Mouse (Mus musculus) layer of hippocampus, adult 2 months (tissue): ENCODE measurements around the gene Zfp637. TPM values are rescaled to one million over a fixed set of nuclear protein-coding genes. Genes with fewer than 3 reads are reported as not detected.
"Not testable (repeated sequence)": the region's sequence is repeated elsewhere in the genome, so short reads cannot be mapped to it uniquely, and the experiment has no call there.

Source experiments
- DNase-seq, 2 experiments: peaks; one replicate each; pipeline ENCODE4 v3.0.0; 2022; ENCODE audit warnings: low spot score in 2 of 2
- H3K27ac ChIP-seq: fragments of 200-600 bp; 2 replicates; pipeline ENCODE4 v1.8.1; 2022
- H3K4me3 ChIP-seq: fragments of 200-600 bp; 2 replicates; pipeline ENCODE4 v1.8.1; 2022; ENCODE audit warnings: mild to moderate bottlenecking
- CTCF ChIP-seq: fragments of 200-600 bp; conservative IDR thresholded peaks from 2 replicates; pipeline ENCODE4 v1.8.1; 2022; ENCODE audit warnings: antibody characterized with exemption, mild to moderate bottlenecking, moderate library complexity
- total RNA-seq, 2 experiments: library from RNA; stranded (reverse); gene quantifications; 2 replicates each; pipeline ENCODE4 v1.2.3; 2021

The Zfp637 gene
- total RNA-seq, 2 experiments from 2014 or later = 46.5 to 52.6 TPM

DNA sequence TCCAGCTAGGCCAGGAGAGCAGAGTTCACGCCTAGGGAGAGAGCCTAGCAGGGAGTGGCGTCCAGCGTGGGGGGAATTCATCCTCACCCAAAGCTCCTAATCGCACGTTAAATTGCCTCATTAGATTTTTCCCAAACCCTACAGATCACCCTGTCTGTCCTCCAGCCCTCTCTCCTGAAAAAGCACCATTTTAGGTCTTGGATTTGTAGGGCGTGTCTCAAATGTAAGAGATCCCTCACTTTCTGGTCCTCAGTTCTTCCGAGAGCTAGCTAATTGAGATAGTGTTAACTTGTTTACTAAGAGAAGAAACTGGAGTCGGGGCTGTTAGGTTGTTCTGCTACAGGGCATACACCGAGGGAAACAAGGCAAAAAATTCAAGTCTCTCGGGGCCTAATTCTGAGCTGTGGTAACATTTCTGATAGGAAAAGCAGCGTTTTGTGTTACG is 553 bp downstream of the Zfp637 start:
- no peak for DNase-seq
- no peak for TF ChIP-seq CTCF
- Histone ChIP-seq H3K27ac (peak overlapping the region; percentile 98), H3K4me3 (peak overlapping the region; percentile 89)

DNA sequence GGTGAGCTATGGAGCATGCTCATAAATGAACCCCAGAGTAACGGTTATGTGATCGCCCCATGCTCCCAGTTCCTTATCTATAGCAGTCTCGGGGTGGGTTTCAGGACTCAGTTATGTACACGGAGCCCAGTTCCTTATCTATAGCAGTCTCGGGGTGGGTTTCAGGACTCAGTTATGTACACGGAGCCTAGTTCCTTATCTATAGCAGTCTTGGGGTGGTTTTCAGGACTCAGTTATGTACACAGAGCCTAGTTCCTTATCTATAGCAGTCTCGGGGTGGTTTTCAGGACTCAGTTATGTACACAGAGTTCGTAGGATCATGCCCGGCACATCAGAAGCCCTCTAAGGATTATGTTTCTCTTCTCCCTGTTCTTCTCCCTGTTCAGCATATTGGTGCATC is 3.6 kb downstream of the Zfp637 start:
- TF ChIP-seq CTCF = no peak
- H3K27ac ChIP-seq = no peak overlapping the region
- no peak for DNase-seq
- no peak overlapping the region for H3K4me3 ChIP-seq

DNA sequence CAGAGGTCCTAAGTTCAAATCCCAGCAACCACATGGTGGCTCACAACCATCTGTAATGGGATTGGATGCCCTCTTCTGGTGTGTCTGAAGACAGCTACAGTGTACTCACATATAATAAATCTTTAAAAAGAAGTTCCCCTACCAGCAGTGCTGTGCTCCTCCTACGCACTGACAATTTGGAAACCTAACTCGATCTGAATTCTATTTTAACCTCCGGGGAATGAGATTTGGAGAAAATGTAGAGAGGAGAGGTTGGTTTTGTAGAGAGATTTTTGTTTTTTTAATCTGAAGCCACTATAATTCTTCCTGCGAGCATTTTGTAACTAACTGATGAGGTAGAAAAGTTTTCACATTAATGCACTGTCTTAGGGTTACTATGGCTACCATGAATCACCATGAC is 5.7 kb downstream of the Zfp637 start:
- not testable (repeated sequence) for DNase-seq, H3K4me3 ChIP-seq
- peak; percentile 55 for TF ChIP-seq CTCF
- peak overlapping the region; percentile 73 for H3K27ac ChIP-seq

DNA sequence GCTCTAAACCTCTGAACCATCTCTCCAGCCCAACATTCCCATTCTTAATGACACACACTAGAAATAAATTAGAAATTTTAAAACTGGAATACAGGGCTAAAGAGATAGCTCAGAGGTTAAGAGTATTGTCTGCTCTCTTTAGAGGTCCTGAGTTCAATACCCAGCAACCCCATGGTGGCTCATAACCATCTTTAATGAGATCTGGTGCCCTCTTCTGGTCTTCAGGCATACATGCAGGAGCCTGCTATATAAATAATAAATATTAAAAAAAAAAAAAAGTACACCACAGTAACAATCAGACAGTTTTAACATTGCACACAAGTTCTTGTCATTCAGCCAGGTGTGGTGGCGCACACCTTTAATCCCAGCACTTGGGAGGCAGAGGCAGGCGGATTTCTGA is 6.8 kb downstream of the Zfp637 start:
- DNase-seq = no peak
- Histone ChIP-seq H3K4me3 (no peak overlapping the region), H3K27ac (no peak overlapping the region)
- peak; percentile 55 for TF ChIP-seq CTCF

DNA sequence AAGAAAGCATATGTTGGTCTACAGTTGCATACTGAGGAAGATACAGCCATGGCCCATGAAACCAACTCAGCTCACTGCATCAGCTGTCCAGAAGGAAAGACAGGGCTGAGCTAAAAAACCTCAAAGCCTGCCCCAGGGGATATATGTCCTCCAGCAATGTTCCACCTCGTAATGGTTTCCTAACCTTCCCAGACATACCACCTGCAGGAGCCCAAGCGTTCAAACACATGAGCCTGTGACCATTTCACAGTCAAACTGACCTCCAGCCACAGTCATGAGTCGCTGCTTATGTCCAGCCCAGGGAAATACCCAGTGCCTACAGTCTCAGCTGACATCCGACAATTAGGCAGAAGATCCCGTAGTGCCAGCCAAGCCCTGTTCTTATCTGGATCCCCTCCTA is 7.6 kb downstream of the Zfp637 start:
- TF ChIP-seq CTCF = no peak
- no peak overlapping the region for H3K4me3 ChIP-seq
- no peak for DNase-seq
- H3K27ac ChIP-seq = no peak overlapping the region

DNA sequence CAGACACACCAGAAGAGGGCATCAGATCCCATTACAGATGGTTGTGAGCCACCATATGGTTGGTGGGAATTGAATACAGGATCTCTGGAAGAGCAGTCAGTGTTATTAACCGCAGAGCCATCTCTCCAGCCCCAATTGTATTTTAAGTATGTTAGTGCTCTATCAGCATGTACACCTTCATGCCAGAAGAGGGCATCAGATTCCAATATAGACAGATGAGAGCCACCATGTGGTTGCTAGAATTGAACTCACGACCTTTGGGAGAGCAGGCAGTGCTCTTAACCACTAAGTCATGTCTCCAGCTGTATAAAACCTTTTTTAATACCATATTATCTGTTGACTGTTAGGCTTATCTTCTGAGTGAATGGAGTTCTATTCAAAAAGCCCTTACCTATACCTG is 10.8 kb downstream of the Zfp637 start:
- TF ChIP-seq CTCF = peak; percentile 61
- H3K27ac ChIP-seq = no peak overlapping the region
- no peak for DNase-seq
- no peak overlapping the region for H3K4me3 ChIP-seq

DNA sequence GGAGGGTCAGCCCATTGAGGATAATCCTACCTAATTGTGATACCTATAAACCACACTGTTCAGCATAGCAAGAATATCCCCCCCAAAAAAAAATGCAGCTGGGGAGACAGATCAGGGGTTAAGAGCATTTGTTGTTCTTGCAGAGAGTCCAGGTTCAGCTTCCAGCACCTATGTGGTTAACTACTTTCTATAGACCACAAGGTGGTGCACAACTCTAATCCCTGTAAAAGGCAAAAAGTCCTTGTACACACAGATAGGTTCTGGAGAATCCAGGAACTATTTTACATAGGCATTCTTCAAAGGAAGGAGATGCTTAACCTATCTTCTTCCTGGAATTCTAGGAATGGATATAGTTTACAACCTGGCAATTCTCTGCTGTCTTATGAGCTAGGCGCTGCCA is 17.0 kb downstream of the Zfp637 start:
- TF ChIP-seq CTCF = peak; percentile 46
- DNase-seq = no peak
- no peak overlapping the region for H3K4me3 ChIP-seq
- H3K27ac ChIP-seq = no peak overlapping the region

DNA sequence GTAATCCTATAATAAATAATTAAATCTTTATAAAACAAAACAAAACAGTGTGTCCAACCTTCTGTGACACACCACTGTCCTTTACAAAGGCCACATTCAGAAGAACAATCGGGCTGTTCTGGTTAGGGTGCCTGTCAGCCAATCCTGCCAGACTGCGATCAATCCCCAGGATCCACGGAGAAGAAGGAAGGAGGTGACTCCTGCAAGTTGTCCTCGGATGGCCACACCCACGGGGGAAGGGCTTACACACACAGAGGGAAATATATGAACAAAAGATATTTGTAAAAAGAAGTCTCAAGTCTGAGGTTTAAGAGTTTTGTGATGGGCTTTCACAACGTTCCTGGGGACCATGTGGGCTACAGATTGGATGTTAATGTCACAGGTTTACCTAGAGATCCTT is 20.9 kb downstream of the Zfp637 start, which contains the start of gene Zfp239:
Gene Zfp239, plus strand, starts transcription at position 253 of the 400 bp plus-strand sequence.
- H3K4me3 ChIP-seq = peak within 1 kb of the TSS; percentile 89
- DNase-seq = no peak
- no peak for TF ChIP-seq CTCF
- H3K27ac ChIP-seq = peak within 1 kb of the TSS; percentile 92

DNA sequence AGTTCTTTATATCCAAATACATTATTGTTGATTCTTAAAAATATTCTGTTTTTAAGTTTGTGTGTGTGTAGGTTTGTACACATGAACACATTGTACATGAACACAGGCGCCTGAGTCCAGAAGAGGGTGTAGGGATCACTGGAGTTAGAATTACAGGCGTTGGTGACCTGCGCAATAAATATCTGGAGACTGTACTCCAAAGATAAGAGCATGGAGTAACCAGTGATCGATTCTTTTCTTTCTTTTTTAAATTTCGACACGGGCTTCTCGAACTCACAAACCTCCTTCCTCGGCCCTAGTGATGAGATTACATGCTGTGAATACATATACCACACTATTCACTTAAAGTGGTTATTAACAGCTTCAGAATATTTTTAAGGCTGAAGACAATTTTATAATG is 21.5 kb downstream of the Zfp637 start:
- Histone ChIP-seq H3K4me3 (peak overlapping the region; percentile 89), H3K27ac (peak overlapping the region; percentile 92)
- TF ChIP-seq CTCF = no peak
- DNase-seq = no peak

DNA sequence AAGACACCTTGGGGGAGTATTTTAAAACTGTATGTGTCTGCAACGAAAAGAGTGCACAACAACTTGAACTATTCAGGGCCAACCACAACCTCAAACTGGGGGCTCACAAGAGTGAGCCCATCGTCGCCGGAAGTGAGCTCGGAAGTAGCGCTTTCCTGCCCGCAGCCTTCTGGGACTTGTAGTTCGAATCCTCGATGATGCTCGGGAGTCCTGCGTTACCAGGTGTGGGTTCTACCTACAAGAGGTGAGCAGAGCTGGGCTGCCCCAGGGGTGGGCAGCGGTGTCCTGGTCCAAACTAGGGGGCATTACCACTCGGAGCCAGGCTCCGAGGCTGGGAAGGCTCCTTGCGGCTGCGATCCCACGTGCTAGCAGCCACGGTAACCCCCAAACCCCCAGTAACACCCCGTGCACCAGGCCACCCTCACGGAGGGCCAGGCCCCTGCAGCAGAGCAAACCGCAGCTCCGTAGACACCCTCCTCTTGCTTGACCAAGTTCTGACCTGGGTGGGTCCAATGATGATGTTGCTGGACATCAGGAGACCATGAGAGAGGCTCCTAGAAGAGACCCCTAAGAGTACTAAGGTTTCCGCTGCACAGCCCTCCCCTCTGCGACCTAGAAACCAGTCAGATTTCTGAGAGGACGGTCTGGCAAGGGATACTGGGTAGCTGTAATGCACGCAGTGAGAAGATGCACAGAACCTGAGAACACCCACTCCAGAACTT is 22.1 kb downstream of the Zfp637 start:
- H3K27ac ChIP-seq = peak overlapping the region; percentile 92
- peak overlapping the region; percentile 89 for H3K4me3 ChIP-seq
- TF ChIP-seq CTCF = no peak
- peak; percentile 67 to 68 for DNase-seq

DNA sequence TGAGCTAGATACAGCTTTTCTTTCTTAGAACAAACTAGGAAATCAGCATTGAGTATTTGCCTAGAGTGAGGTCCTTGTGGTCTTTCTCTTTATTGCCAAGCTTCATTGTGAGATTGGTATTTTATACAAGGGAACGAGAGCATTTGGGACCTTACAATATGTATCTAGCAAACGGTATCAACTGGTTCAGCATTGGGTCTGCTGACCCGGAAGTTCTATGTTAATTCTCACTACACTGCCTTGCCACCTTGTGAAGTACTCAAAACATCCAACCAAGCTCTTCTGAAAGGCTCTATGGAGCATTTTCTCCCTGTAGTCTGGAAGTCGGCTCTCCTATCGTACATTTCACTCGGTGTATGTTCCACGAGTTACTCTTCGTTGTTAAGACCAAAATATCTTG is 22.8 kb downstream of the Zfp637 start:
- Histone ChIP-seq H3K27ac (no peak overlapping the region), H3K4me3 (peak overlapping the region; percentile 89)
- TF ChIP-seq CTCF = no peak
- no peak for DNase-seq

DNA sequence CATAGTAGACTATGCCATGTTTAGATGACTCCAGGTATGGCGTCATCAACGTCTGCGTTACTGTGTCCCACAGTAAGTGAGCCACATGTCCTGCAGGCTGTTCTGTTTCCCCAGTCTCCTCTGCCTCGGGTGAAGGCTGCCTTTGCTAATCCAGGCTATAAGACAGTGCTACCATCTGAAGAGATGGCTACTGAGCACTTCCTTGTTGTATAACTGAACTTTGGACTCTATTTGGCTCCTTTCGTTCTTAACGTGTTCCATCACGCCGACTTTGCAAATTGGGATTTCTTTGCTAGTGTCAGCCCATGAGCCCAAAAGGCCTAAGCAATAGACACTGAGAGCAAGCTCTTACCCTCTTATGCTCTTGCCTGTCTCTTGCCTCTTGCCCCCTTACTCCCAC is 27.2 kb downstream of the Zfp637 start:
- DNase-seq = no peak
- no peak overlapping the region for H3K27ac ChIP-seq

DNA sequence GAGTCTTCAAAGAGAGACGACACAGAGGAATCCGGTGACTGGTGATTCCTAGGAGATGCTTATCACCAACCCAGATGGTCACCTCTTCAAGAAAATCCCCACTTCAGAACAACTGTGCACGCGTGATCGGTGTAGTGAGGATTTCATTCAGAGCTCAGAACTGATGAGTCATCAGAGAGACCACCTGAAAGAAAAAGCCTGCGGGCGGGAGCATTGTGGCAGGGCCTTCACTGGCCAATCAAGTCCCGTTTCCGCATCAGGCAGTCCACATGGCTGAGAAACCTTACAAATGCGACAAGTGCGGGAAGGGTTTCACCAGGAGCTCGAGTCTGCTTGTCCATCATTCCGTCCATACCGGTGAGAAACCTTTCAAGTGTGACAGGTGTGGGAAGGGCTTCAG is 30.1 kb downstream of the Zfp637 start:
- no peak for DNase-seq
- no peak overlapping the region for H3K27ac ChIP-seq
- TF ChIP-seq CTCF = no peak
- no peak overlapping the region for H3K4me3 ChIP-seq

More for the DNA sequence above, 27.2 kb downstream of the Zfp637 start:
- TF ChIP-seq CTCF = no peak
- no peak overlapping the region for H3K4me3 ChIP-seq

DNA sequence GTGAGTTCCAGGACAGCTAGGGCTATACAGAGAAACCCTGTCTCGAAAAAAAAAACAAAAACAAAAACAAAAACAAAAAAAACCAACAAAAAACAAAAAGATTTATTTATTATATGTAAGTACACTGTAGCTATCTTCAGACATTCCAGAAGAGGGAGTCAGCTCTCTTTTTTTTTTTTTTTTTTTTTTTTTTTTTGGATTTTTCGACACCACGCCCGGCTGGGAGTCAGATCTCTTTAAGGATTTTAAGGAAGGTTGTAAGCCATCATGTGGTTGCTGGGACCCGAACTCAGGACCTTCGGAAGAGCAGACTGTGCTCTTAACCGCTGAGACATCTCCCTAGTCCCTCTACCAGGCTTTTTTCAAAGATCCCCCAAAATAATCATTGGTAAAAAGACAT is 32.5 kb downstream of the Zfp637 start:
- peak; percentile 32; the same call in 1 of the 2 replicates for TF ChIP-seq CTCF
- not testable (repeated sequence) for DNase-seq, H3K4me3 ChIP-seq, H3K27ac ChIP-seq
